Mouse (Mus musculus): ENCODE measurements around the gene Gak.

Gak gene

GRCm38 (mm10) chr5:108629634-108630483 is at the start of gene Gak, which contains the start of gene Tmem175:
Gak (minus strand) TSS chr5:108629755.
Tmem175 (plus strand) TSS chr5:108629770.
- DNase-seq: peak; percentile 90

- DNase-seq: no peak
Measured at GRCm38 (mm10) chr5:108678296-108678854, 48.8 kb upstream of the Gak start.

- peak; percentile 63 for DNase-seq
Measured at GRCm38 (mm10) chr5:108677605-108678295, 48.2 kb upstream of the Gak start.

GRCm38 (mm10) chr5:108676772-108677498 is 47.4 kb upstream of the Gak start:
- no peak for DNase-seq

- no peak for DNase-seq
Measured at GRCm38 (mm10) chr5:108675251-108675816, 45.8 kb upstream of the Gak start, which contains the start of gene Slc26a1. Slc26a1 (minus strand) TSS chr5:108675569.

- DNase-seq: no peak
Measured at GRCm38 (mm10) chr5:108674624-108675023, 45.1 kb upstream of the Gak start.

- DNase-seq: no peak
Measured at GRCm38 (mm10) chr5:108671757-108672156, 42.2 kb upstream of the Gak start.

- DNase-seq: no peak
Measured at GRCm38 (mm10) chr5:108670785-108671184, 41.2 kb upstream of the Gak start.

GRCm38 (mm10) chr5:108669986-108670385 is 40.4 kb upstream of the Gak start:
- no peak for DNase-seq

- peak; percentile 87 for DNase-seq
Measured at GRCm38 (mm10) chr5:108668977-108669936, 39.7 kb upstream of the Gak start, which contains the start of gene Dgkq. Dgkq (minus strand) TSS chr5:108669672.

- no peak for DNase-seq
Measured at GRCm38 (mm10) chr5:108668387-108668932, 38.9 kb upstream of the Gak start.

GRCm38 (mm10) chr5:108667370-108667769 is 37.8 kb upstream of the Gak start:
- DNase-seq: no peak

- DNase-seq: no peak
Measured at GRCm38 (mm10) chr5:108665066-108665465, 35.5 kb upstream of the Gak start.

- no peak for DNase-seq
Measured at GRCm38 (mm10) chr5:108662772-108663171, 33.2 kb upstream of the Gak start.

GRCm38 (mm10) chr5:108660632-108661268 is 31.2 kb upstream of the Gak start:
- peak; percentile 93 for DNase-seq

- DNase-seq: no peak
Measured at GRCm38 (mm10) chr5:108659698-108660631, 30.4 kb upstream of the Gak start, which contains the start of gene Idua. Idua (plus strand) TSS chr5:108660331.

- no peak for DNase-seq
Measured at GRCm38 (mm10) chr5:108658611-108659010, 29.1 kb upstream of the Gak start.

- DNase-seq: no peak
Measured at GRCm38 (mm10) chr5:108657406-108657805, 27.9 kb upstream of the Gak start.

Measured in cerebellum, adult 8-10 months (tissue).